ENCODE assay signal across 8 mouse cellular contexts in the genomic region with DNA sequence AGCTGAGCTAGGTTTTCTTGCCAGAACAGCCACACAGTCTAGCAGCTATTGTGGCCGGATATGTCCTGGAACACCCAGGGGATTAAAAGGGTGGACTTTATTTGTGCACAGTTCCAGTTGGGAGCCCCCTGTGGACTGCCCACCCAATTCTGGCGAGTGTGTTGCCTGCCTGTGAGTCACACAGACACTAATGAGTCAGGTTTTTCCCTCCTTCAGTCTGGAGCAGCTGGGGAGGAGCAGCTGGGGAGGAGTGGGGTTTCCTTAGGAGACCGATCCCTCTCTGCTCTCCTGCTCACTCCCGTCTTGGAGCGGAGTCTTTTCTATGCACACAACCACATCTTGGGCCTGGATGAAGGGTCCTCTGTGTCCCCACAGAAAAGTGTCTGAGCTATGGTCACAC. TPM values are rescaled to one million over a fixed set of nuclear protein-coding genes. Genes with fewer than 3 reads are reported as not detected.
DNase-seq lines count a peak whose midpoint lies in the region; ATAC-seq and TF ChIP-seq lines count a peak whose summit lies in the region.

No protein-coding gene starts in this region.

- H3K27ac ChIP-seq in midbrain, embryonic 10.5 days (replicated peaks), result peak overlapping the region; percentile 50
- H3K27ac ChIP-seq in midbrain, embryonic 14.5 days (replicated peaks; ENCODE audit: low read depth, low read length), result no peak overlapping the region
- peak overlapping the region; percentile 85 for H3K27ac ChIP-seq in heart, embryonic 16.5 days (ENCODE audit: low read length)
- H3K27ac ChIP-seq in liver, embryonic 15.5 days (replicated peaks), result 0 out of 2 replicates have a peak overlapping the region, but pooled peaks have one; percentile 2
- no peak overlapping the region for H3K27ac ChIP-seq in thymus, adult 2 months (ENCODE audit: control insufficient read depth, insufficient read depth, low read length)

- no peaks in the 10 kb centered on the region for H3K9me3 ChIP-seq in midbrain, embryonic 10.5 days (replicated peaks)
- H3K9me3 ChIP-seq in midbrain, embryonic 14.5 days (ENCODE audit: control insufficient read depth, low read length), result no peaks in the 10 kb centered on the region
- H3K9me3 ChIP-seq in heart, embryonic 16.5 days (replicated peaks; ENCODE audit: control insufficient read depth, low read length), result no peaks in the 10 kb centered on the region
- H3K9me3 ChIP-seq in liver, embryonic 15.5 days (replicated peaks), result no peaks in the 10 kb centered on the region

- ATAC-seq in midbrain, embryonic 14.5 days (ENCODE audit: low FRiP score, low TSS enrichment), result no peak
- no peak for ATAC-seq in heart, embryonic 16.5 days (replicated peaks; ENCODE audit: extremely low read depth, insufficient read depth, low FRiP score)
- no peak for ATAC-seq in liver, embryonic 15.5 days (ENCODE audit: insufficient read depth)

- DNase-seq in adrenal gland, postnatal 10 days, result peak; percentile 35
- DNase-seq in adrenal gland, postnatal 4 days (ENCODE audit: low spot score in 2 of 2), result no peak
- DNase-seq in midbrain, embryonic 10.5 days (ENCODE audit: low spot score), result no peak
- DNase-seq in midbrain, embryonic 14.5 days, result no peak
- no peak for DNase-seq in thymus, adult 2 months
- DNase-seq in spleen, postnatal 36 days (ENCODE audit: low spot score in 2 of 2), result no peak

- H3K9ac ChIP-seq in midbrain, embryonic 14.5 days (replicated peaks; ENCODE audit: low read length), result no peak overlapping the region
- 0 out of 2 replicates have a peak overlapping the region, but pooled peaks have one; percentile 21 for H3K9ac ChIP-seq in heart, embryonic 16.5 days (ENCODE audit: low read length)
- no peak overlapping the region for H3K9ac ChIP-seq in liver, embryonic 15.5 days

- no peak for TF ChIP-seq CTCF in thymus, adult 2 months (IDR thresholded peaks at IDR 0.05; ENCODE audit: borderline replicate concordance, control insufficient read depth, extremely low read depth, insufficient read depth, low read length, poor library complexity)

- H3K27me3 ChIP-seq in midbrain, embryonic 10.5 days (ENCODE audit: low read depth, poor library complexity, severe bottlenecking), result no peaks in the 10 kb centered on the region
- no peaks in the 10 kb centered on the region for H3K27me3 ChIP-seq in midbrain, embryonic 14.5 days (ENCODE audit: control insufficient read depth, insufficient read depth, low read length)
- H3K27me3 ChIP-seq in heart, embryonic 16.5 days (ENCODE audit: control insufficient read depth, insufficient read depth, low read length), result no peaks in the 10 kb centered on the region
- no peaks in the 10 kb centered on the region for H3K27me3 ChIP-seq in liver, embryonic 15.5 days
- H3K27me3 ChIP-seq in thymus, adult 2 months (ENCODE audit: control insufficient read depth, insufficient read depth, low read length), result no peaks in the 10 kb centered on the region

- H3K4me3 ChIP-seq in midbrain, embryonic 10.5 days, result no peak overlapping the region
- H3K4me3 ChIP-seq in midbrain, embryonic 14.5 days (replicated peaks; ENCODE audit: low read depth, low read length), result no peak overlapping the region
- no peak overlapping the region for H3K4me3 ChIP-seq in heart, embryonic 16.5 days (ENCODE audit: low read length)
- H3K4me3 ChIP-seq in liver, embryonic 15.5 days (replicated peaks), result no peak overlapping the region
- H3K4me3 ChIP-seq in thymus, adult 2 months (ENCODE audit: control insufficient read depth, insufficient read depth, low read length), result no peak overlapping the region

- no peak for TF ChIP-seq POLR2A in thymus, adult 2 months (IDR thresholded peaks at IDR 0.05; ENCODE audit: control insufficient read depth, extremely low read depth, insufficient read depth, low read length, poor library complexity)

- WGBS in midbrain, embryonic 10.5 days, result 59% methylated on average over 5 of the region's 5 CpGs
- WGBS in midbrain, embryonic 14.5 days, result 56% methylated on average over 5 of the region's 5 CpGs
- 65% methylated on average over 5 of the region's 5 CpGs for WGBS in heart, embryonic 16.5 days
- WGBS in liver, embryonic 15.5 days (ENCODE audit: insufficient replicate concordance), result 70% methylated on average over 5 of the region's 5 CpGs
- 93% methylated on average over 5 of the region's 5 CpGs for WGBS in thymus, adult 2 months

- peaks cover 38% of the 10 kb centered on the region for H3K4me1 ChIP-seq in midbrain, embryonic 10.5 days
- H3K4me1 ChIP-seq in midbrain, embryonic 14.5 days (ENCODE audit: control insufficient read depth, insufficient read depth, low read length), result no peaks in the 10 kb centered on the region
- peaks cover 22% of the 10 kb centered on the region for H3K4me1 ChIP-seq in heart, embryonic 16.5 days (ENCODE audit: control insufficient read depth, insufficient read depth, low read length)
- H3K4me1 ChIP-seq in liver, embryonic 15.5 days (replicated peaks), result peaks cover 17% of the 10 kb centered on the region
- H3K4me1 ChIP-seq in thymus, adult 2 months (replicated peaks; ENCODE audit: control insufficient read depth, insufficient read depth, low read length), result peaks cover 30% of the 10 kb centered on the region

- no peaks in the 10 kb centered on the region for H3K36me3 ChIP-seq in midbrain, embryonic 10.5 days
- H3K36me3 ChIP-seq in midbrain, embryonic 14.5 days (ENCODE audit: control insufficient read depth, insufficient read depth, low read length), result no peaks in the 10 kb centered on the region
- no peaks in the 10 kb centered on the region for H3K36me3 ChIP-seq in heart, embryonic 16.5 days (ENCODE audit: control insufficient read depth, insufficient read depth)
- no peaks in the 10 kb centered on the region for H3K36me3 ChIP-seq in liver, embryonic 15.5 days (replicated peaks)
- no peaks in the 10 kb centered on the region for H3K36me3 ChIP-seq in thymus, adult 2 months (ENCODE audit: control insufficient read depth, insufficient read depth, low read length)

- no peak overlapping the region for H3K4me2 ChIP-seq in midbrain, embryonic 14.5 days (ENCODE audit: low read length)
- no peak overlapping the region for H3K4me2 ChIP-seq in heart, embryonic 16.5 days (ENCODE audit: low read depth, low read length)
- no peak overlapping the region for H3K4me2 ChIP-seq in liver, embryonic 15.5 days

RNA-seq across cellular contexts. Expression of gene Ankrd2, which starts 19.0 kb away (rescaled TPM):
- total RNA-seq in adrenal gland, postnatal 10 days (2021), result 1 to 10 TPM; 2.2 to 5.9 TPM
- total RNA-seq in adrenal gland, postnatal 4 days (2021), result 1 to 10 TPM in 1 of 2 experiments, under 1 TPM in 1; 0.36 to 2.8 TPM
- polyA plus RNA-seq in midbrain, embryonic 10.5 days (2016; fragmentation: Nextera tagmentation; extraction: Ambion mirVana), result 0.17 and 0.29 TPM in 2 replicates
- polyA plus RNA-seq in midbrain, embryonic 14.5 days (2014; fragmentation: Nextera tagmentation; extraction: Ambion mirVana), result 0.45 and 1.00 TPM in 2 replicates
- polyA plus RNA-seq in heart, embryonic 16.5 days (2015; fragmentation: Nextera tagmentation; extraction: Ambion mirVana), result not detected in 2 replicates
- 0.17 and 0.21 TPM in 2 replicates for polyA plus RNA-seq in liver, embryonic 15.5 days (2015; fragmentation: Nextera tagmentation; extraction: Ambion mirVana)
- 0.20 TPM in 1 of 2 replicates, not detected in the other for polyA plus RNA-seq in thymus, adult 2 months (2012; rRNA removed)

RNA-seq across cellular contexts. Expression of gene Hoga1, which starts 28.6 kb away (rescaled TPM):
- 10 to 100 TPM; 24.6 to 39.9 TPM for total RNA-seq in adrenal gland, postnatal 10 days (2021)
- 10 to 100 TPM; 21.5 to 22.6 TPM for total RNA-seq in adrenal gland, postnatal 4 days (2021)
- 1.1 and 1.8 TPM in 2 replicates for polyA plus RNA-seq in midbrain, embryonic 10.5 days (2016; fragmentation: Nextera tagmentation; extraction: Ambion mirVana)
- polyA plus RNA-seq in midbrain, embryonic 14.5 days (2014; fragmentation: Nextera tagmentation; extraction: Ambion mirVana), result 0.94 and 1.3 TPM in 2 replicates
- polyA plus RNA-seq in heart, embryonic 16.5 days (2015; fragmentation: Nextera tagmentation; extraction: Ambion mirVana), result 0.49 and 0.67 TPM in 2 replicates
- 50.6 and 59.0 TPM in 2 replicates for polyA plus RNA-seq in liver, embryonic 15.5 days (2015; fragmentation: Nextera tagmentation; extraction: Ambion mirVana)
- polyA plus RNA-seq in thymus, adult 2 months (2012; rRNA removed), result 0.84 and 1.2 TPM in 2 replicates

RNA-seq across cellular contexts. Expression of gene 4933411K16Rik, which starts 35.2 kb away (rescaled TPM):
- total RNA-seq in adrenal gland, postnatal 10 days (2021), result 1 to 10 TPM in 1 of 2 experiments, under 1 TPM in 1; 0.75 to 1.3 TPM
- total RNA-seq in adrenal gland, postnatal 4 days (2021), result 1 to 10 TPM; 1.5 to 1.6 TPM
- 0.09 TPM in 1 of 2 replicates, not detected in the other for polyA plus RNA-seq in midbrain, embryonic 10.5 days (2016; fragmentation: Nextera tagmentation; extraction: Ambion mirVana)
- not detected in 2 replicates for polyA plus RNA-seq in midbrain, embryonic 14.5 days (2014; fragmentation: Nextera tagmentation; extraction: Ambion mirVana)
- not detected in 2 replicates for polyA plus RNA-seq in heart, embryonic 16.5 days (2015; fragmentation: Nextera tagmentation; extraction: Ambion mirVana)
- polyA plus RNA-seq in liver, embryonic 15.5 days (2015; fragmentation: Nextera tagmentation; extraction: Ambion mirVana), result 0.22 and 0.26 TPM in 2 replicates
- polyA plus RNA-seq in thymus, adult 2 months (2012; rRNA removed), result 0.27 TPM in 1 of 2 replicates, not detected in the other

RNA-seq across cellular contexts. Expression of gene Ubtd1, which starts 35.3 kb away (rescaled TPM):
- 10 to 100 TPM; 17.1 to 20.2 TPM for total RNA-seq in adrenal gland, postnatal 10 days (2021)
- 10 to 100 TPM; 21.6 to 22.4 TPM for total RNA-seq in adrenal gland, postnatal 4 days (2021)
- polyA plus RNA-seq in midbrain, embryonic 10.5 days (2016; fragmentation: Nextera tagmentation; extraction: Ambion mirVana), result 9.5 and 10.2 TPM in 2 replicates
- 6.3 and 6.9 TPM in 2 replicates for polyA plus RNA-seq in midbrain, embryonic 14.5 days (2014; fragmentation: Nextera tagmentation; extraction: Ambion mirVana)
- polyA plus RNA-seq in heart, embryonic 16.5 days (2015; fragmentation: Nextera tagmentation; extraction: Ambion mirVana), result 17.1 and 18.5 TPM in 2 replicates
- polyA plus RNA-seq in liver, embryonic 15.5 days (2015; fragmentation: Nextera tagmentation; extraction: Ambion mirVana), result 5.2 and 6.3 TPM in 2 replicates
- 27.3 and 36.9 TPM in 2 replicates for polyA plus RNA-seq in thymus, adult 2 months (2012; rRNA removed)

RNA-seq across cellular contexts. Expression of gene Mms19, which starts 35.9 kb away (rescaled TPM):
- total RNA-seq in adrenal gland, postnatal 10 days (2021), result 10 to 100 TPM; 15.5 to 24.2 TPM
- 10 to 100 TPM; 34.3 to 44.5 TPM for total RNA-seq in adrenal gland, postnatal 4 days (2021)
- polyA plus RNA-seq in midbrain, embryonic 10.5 days (2016; fragmentation: Nextera tagmentation; extraction: Ambion mirVana), result 34.8 and 39.4 TPM in 2 replicates
- 28.1 and 30.4 TPM in 2 replicates for polyA plus RNA-seq in midbrain, embryonic 14.5 days (2014; fragmentation: Nextera tagmentation; extraction: Ambion mirVana)
- 20.7 and 24.5 TPM in 2 replicates for polyA plus RNA-seq in heart, embryonic 16.5 days (2015; fragmentation: Nextera tagmentation; extraction: Ambion mirVana)
- 10.1 and 10.3 TPM in 2 replicates for polyA plus RNA-seq in liver, embryonic 15.5 days (2015; fragmentation: Nextera tagmentation; extraction: Ambion mirVana)
- polyA plus RNA-seq in thymus, adult 2 months (2012; rRNA removed), result 142 TPM in 2 replicates

Comparison
In these comparisons a context has a peak if more than half of its experiments do, and no peak if none do; other contexts are left out.
1. H3K27ac ChIP-seq: peak in midbrain, embryonic 10.5 days (single experiment), heart, embryonic 16.5 days (single experiment) and liver, embryonic 15.5 days (single experiment); none in midbrain, embryonic 14.5 days (single experiment) and thymus, adult 2 months (single experiment).
2. RNA of gene Hoga1, which starts 28.6 kb away (polyA plus RNA-seq): 50.6 to 59.0 TPM in liver, embryonic 15.5 days; 0.94 to 1.3 TPM in midbrain, embryonic 14.5 days, 1.1 to 1.8 TPM in midbrain, embryonic 10.5 days, 0.84 to 1.2 TPM in thymus, adult 2 months and 0.49 to 0.67 TPM in heart, embryonic 16.5 days; every median in the first group is over 10 times any median in the second.